Mouse (Mus musculus) liver, adult 2 months (tissue): ENCODE data around the gene Hhat.

Experiments
- CTCF ChIP-seq: fragments of 200-500 bp; IDR thresholded peaks from 2 replicates; pipeline ENCODE4 v1.5.1; 2011; ENCODE audit warnings: low read depth, low read length, control low read depth
- POLR2A ChIP-seq: fragments of 200-500 bp; IDR thresholded peaks from 2 replicates; pipeline ENCODE4 v1.6.1; 2011; ENCODE audit warnings: low read length, control low read depth; ENCODE audit not compliant: insufficient read depth; ENCODE audit errors: extremely low read depth

GRCm38 (mm10) chr1:192497505-192497904 lies 273.5 kb downstream of the Hhat start:
- TF ChIP-seq CTCF (no peak), POLR2A (no peak)
